Mouse (Mus musculus) ES-Bruce4 (cell line): ENCODE data around the gene Rpl19. TPM values are rescaled to one million over a fixed set of nuclear protein-coding genes. Genes with fewer than 3 reads are reported as not detected.

ENCODE experiments used
- H3K27ac ChIP-seq: 2 replicates; pipeline ENCODE4 v1.5.1; 2012; ENCODE audit warnings: low read length, inconsistent platforms; ENCODE audit not compliant: insufficient read depth
- H3K27me3 ChIP-seq: 2 replicates; pipeline ENCODE4 v1.6.1; 2012; ENCODE audit warnings: mild to moderate bottlenecking, low read length, inconsistent platforms; ENCODE audit not compliant: control insufficient read depth, poor library complexity, insufficient read depth, severe bottlenecking
- H3K36me3 ChIP-seq: 2 replicates; pipeline ENCODE4 v1.6.1; 2012; ENCODE audit warnings: inconsistent platforms, mild to moderate bottlenecking, low read length, moderate library complexity; ENCODE audit not compliant: control insufficient read depth, poor library complexity, insufficient read depth, severe bottlenecking
- H3K4me1 ChIP-seq: one replicate; pipeline ENCODE4 v1.8.1; 2011; ENCODE audit warnings: low read length; ENCODE audit not compliant: control insufficient read depth, insufficient read depth
- H3K4me3 ChIP-seq: 2 replicates; pipeline ENCODE4 v1.5.1; 2011; ENCODE audit warnings: low read depth, mild to moderate bottlenecking, low read length
- H3K9ac ChIP-seq: 2 replicates; pipeline ENCODE4 v1.6.1; 2012; ENCODE audit warnings: low read depth, mild to moderate bottlenecking, inconsistent platforms; ENCODE audit not compliant: poor library complexity, severe bottlenecking
- H3K9me3 ChIP-seq: replicated peaks from 2 replicates; pipeline ENCODE4 v1.6.1; 2012; ENCODE audit warnings: mild to moderate bottlenecking, low read length, inconsistent platforms; ENCODE audit not compliant: control insufficient read depth, poor library complexity, insufficient read depth, severe bottlenecking
- CTCF ChIP-seq: IDR thresholded peaks from one replicate; pipeline ENCODE4 v1.8.1; 2011; ENCODE audit warnings: low read depth, low read length
- EP300 ChIP-seq: IDR thresholded peaks from 2 replicates; pipeline ENCODE4 v1.6.1; 2011; ENCODE audit warnings: low read depth, low read length; ENCODE audit not compliant: insufficient read depth
- POLR2A ChIP-seq: IDR thresholded peaks from one replicate; pipeline ENCODE4 v1.8.1; 2011; ENCODE audit warnings: low read length; ENCODE audit not compliant: insufficient read depth
- polyA plus RNA-seq: library from polyadenylated mRNA; stranded (reverse); fragments of >200 nt; gene quantifications from 2 replicates; pipeline ENCODE4 v1.2.4, GENCODE M21; 2011; ENCODE audit warnings: low read depth; ENCODE audit not compliant: missing spikeins, insufficient read depth, insufficient read length

Rpl19 gene
- polyA plus RNA-seq, 1 experiment = 2,020 TPM

GRCm38 (mm10) chr11:98030701-98031442 lies 4.4 kb downstream of the Rpl19 start:
- Histone ChIP-seq H3K9me3 (no peaks in the 10 kb centered on the region), H3K4me3 (no peak overlapping the region), H3K9ac (no peak overlapping the region), H3K27me3 (no peaks in the 10 kb centered on the region), H3K27ac (peak overlapping the region; percentile 67), H3K4me1 (peaks cover 3% of the 10 kb centered on the region), H3K36me3 (peaks cover 37% of the 10 kb centered on the region)
- TF ChIP-seq CTCF = no peak
- no peak for TF ChIP-seq EP300
- no peak for TF ChIP-seq POLR2A

- peak overlapping the region; percentile 67 for H3K27ac ChIP-seq
- peak; percentile 78 for TF ChIP-seq CTCF
- TF ChIP-seq POLR2A = no peak
- no peaks in the 10 kb centered on the region for H3K27me3 ChIP-seq
- H3K4me1 ChIP-seq = peaks cover 5% of the 10 kb centered on the region
- peaks cover 37% of the 10 kb centered on the region for H3K36me3 ChIP-seq
- H3K9me3 ChIP-seq = no peaks in the 10 kb centered on the region
- no peak overlapping the region for H3K9ac ChIP-seq
- no peak overlapping the region for H3K4me3 ChIP-seq
These were observed 4.9 kb downstream of the Rpl19 start for GRCm38 (mm10) chr11:98031443-98031770.

- H3K4me3 ChIP-seq = no peak overlapping the region
- TF ChIP-seq POLR2A (no peak), EP300 (no peak), CTCF (no peak)
- no peak overlapping the region for H3K9ac ChIP-seq
- peaks cover 22% of the 10 kb centered on the region for H3K36me3 ChIP-seq
- peaks cover 5% of the 10 kb centered on the region for H3K4me1 ChIP-seq
- H3K27ac ChIP-seq = no peak overlapping the region
- H3K27me3 ChIP-seq = no peaks in the 10 kb centered on the region
- H3K9me3 ChIP-seq = no peaks in the 10 kb centered on the region
These were observed 7.6 kb downstream of the Rpl19 start for GRCm38 (mm10) chr11:98034061-98034460.

GRCm38 (mm10) chr11:98034840-98035239 lies 8.3 kb downstream of the Rpl19 start:
- H3K9ac ChIP-seq = no peak overlapping the region
- no peak overlapping the region for H3K4me3 ChIP-seq
- H3K4me1 ChIP-seq = peaks cover 5% of the 10 kb centered on the region
- H3K9me3 ChIP-seq = no peaks in the 10 kb centered on the region
- H3K27me3 ChIP-seq = no peaks in the 10 kb centered on the region
- peaks cover 14% of the 10 kb centered on the region for H3K36me3 ChIP-seq
- TF ChIP-seq POLR2A (no peak), EP300 (no peak), CTCF (no peak)
- H3K27ac ChIP-seq = no peak overlapping the region

DNA sequence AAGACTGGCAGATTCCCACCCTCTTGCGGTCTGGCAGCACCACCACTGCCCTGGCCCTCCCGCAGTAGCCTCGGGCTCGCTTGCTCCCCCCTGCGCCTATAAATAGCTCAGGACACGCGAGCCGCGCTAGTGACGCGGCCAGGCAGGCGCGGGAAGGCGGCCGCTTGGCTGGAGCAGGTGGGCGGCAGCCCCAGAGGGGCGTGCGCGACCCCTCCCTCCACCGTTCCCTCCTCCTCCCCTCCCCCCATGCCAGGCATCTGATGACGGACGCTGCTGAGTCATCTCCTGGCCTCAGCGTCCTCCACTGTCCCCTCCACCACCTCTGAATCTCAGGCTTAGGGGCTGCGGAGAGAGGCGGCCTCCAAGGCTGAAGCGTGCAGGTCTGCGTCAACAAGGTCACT lies 9.5 kb downstream of the Rpl19 start:
- peaks cover 3% of the 10 kb centered on the region for H3K36me3 ChIP-seq
- peak overlapping the region; percentile 6 for H3K9ac ChIP-seq
- H3K27me3 ChIP-seq = no peaks in the 10 kb centered on the region
- H3K9me3 ChIP-seq = no peaks in the 10 kb centered on the region
- H3K27ac ChIP-seq = no peak overlapping the region
- peaks cover 6% of the 10 kb centered on the region for H3K4me1 ChIP-seq
- no peak for TF ChIP-seq CTCF
- peak; percentile 77 for TF ChIP-seq EP300
- TF ChIP-seq POLR2A = no peak
- H3K4me3 ChIP-seq = peak overlapping the region; percentile 72

- Histone ChIP-seq H3K9me3 (no peaks in the 10 kb centered on the region), H3K4me3 (no peak overlapping the region), H3K36me3 (no peaks in the 10 kb centered on the region), H3K4me1 (peaks cover 13% of the 10 kb centered on the region), H3K27ac (no peak overlapping the region), H3K9ac (no peak overlapping the region), H3K27me3 (no peaks in the 10 kb centered on the region)
- no peak for TF ChIP-seq EP300
- no peak for TF ChIP-seq POLR2A
- TF ChIP-seq CTCF = no peak
These were observed 11.4 kb downstream of the Rpl19 start for GRCm38 (mm10) chr11:98037871-98038270.
